Mouse (Mus musculus) frontal cortex, postnatal 14 days (tissue): Measurements from ENCODE around the gene Fhl2.

ENCODE experiments used
- DNase-seq, 2 experiments: peaks; one replicate each; pipeline ENCODE4 v3.0.0; 2022; ENCODE audit warnings: low spot score in 2 of 2

The Fhl2 gene

DNA sequence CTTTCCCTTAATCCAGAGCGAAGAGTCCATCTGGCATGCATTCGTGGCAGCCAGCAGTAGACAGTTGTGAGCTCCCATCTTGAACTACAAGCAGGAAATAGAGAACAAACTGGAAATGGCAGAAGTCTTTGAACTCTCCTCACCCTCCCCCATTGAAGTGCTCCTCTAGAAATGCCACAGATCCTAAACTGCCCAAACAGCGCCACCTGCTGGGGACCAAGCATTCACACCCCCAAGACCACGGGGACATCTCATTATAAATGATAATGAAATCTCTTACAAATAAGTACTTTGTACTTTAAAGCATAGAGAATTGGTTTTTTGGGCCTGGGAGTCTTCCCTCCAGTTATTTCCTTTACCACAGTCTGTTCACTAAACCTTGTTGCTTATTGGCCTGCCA is 86.2 kb downstream of the Fhl2 start:
- DNase-seq, result no peak

DNA sequence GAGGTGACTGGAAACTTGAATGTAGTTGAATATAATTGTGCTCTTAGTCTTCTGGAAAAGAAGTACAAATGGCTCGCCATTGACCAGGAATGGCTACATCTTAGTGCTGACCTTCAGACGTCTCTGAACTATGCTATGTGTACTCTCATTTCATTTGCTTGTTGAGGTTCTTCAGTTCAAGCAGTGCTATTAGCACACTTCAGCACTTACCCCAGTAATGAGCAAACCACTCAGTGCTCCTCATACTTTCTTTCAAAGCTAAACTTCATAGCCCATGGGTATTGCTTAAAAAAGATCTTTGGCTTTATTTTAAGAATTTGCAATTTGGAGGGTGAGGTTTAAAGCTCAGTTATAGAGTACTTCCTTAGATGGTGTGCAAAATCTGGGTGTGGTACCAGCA is 88.1 kb downstream of the Fhl2 start:
- no peak for DNase-seq

DNA sequence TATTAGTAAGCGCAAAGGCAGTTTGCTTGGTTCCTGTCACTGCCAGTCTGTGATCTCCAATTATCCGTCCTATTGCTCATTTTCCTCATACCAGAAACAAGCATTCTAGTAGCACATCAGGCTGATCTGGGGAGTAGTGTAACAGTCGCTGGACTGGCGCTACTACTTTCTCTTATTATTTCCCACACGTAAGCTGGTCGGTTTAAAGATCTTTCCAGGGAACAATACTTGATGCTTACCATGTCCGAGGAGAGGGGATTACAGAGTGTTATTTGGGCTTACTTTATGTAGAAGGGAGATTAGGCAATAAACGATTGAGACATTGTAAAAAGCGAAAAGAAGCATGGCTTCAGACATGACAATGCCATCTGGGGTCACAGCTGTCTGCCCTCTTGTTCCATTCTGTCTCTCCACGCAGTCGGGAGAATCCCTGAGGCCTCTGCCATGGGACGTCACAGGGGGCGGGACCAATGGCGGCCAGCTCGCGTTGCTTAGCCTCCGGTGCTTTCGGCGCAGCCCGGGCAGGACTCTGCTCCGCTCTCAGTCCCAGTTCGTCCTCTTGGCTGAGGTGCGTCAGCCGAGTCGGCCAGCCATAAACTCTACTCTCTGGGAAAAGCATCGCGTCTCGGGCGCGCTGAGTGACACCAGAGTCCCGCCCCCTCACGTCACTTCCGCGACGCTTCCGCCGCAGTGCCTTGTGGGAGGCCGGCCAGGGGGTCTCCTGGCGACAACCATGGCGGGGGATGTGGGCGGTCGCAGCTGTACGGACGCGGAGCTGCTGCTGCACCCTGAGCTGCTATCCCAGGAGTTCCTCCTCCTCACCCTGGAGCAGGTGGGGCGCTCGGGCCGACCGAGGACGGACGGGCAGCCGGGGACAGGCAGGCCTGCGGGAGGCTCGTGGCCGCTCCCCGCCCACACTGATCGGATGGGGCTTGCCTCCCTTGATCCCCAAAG is 98.5 kb downstream of the Fhl2 start, which contains the start of the genes Tgfbrap1 and AI597479:
Tgfbrap1 (minus strand) TSS at position 607 of the 954 bp plus-strand sequence.
AI597479 (plus strand) TSS at position 680 of the 954 bp plus-strand sequence.
- DNase-seq, result peak; percentile 86 to 89

DNA sequence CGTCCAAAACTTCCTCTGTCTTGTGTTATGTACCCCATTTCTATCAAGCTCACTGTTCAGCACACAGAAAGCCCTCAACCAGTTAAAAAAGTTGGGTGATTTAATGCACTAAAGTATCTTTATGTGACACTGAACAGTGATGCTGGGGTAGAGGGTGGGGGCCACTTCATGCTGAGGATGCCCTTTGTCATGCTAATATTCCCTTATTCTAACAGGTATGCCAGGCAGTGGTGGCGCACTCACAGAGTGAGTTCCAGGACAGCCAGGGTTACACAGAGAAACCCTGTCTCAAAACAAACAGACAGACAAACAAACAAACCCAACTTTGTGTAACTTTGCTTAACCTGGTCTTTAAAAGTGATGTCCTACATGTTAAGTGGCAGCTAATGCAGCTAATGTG is 102.6 kb downstream of the Fhl2 start:
- DNase-seq, result no peak

DNA sequence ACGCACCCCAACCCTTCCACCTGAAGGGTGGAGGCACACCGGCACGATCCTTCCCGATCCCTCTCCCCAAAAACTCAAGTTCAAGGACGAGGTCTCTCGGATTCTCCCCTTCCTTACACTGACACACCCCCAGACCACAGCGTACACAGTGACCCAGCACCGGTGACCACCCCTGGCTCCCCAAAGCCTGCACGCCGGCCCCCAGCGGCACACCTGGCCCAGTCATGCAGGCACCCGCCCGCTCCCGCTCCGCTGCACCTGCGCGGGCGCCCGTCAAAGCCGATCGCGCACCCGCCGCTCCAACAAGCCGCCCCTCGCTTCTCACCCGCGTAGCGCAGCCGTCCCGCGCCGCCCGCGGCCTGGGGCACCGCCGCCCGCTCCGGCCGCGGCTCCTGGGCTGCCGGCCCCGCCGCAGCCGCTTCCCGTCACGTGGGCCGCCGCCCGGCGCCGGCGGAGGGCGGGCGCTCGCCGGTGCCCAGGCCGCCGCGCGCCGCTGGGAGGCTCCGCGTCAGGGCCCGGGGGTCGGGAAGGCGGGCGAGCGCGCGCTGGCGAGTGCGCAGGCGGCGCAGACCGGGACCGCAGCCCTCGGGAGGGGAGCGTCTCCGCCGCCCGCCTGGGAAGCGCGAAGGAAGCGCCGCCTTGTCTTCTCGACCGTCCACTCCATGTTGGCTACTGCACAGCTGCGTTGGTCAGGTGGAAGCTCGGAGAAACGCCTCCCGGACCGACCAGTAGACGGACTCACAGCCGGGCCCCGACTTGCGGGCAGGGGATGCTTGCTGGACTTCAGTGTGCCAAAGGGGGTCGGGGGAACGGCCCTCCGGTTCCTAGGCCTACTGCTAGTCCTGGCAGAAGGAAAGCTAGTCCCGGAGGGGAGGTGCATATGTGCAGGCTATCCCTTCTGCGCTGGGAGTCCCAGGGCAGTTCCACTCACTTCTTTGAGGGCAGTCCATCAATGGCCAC is 104.4 kb downstream of the Fhl2 start:
- DNase-seq, result peak; percentile 58 to 64

DNA sequence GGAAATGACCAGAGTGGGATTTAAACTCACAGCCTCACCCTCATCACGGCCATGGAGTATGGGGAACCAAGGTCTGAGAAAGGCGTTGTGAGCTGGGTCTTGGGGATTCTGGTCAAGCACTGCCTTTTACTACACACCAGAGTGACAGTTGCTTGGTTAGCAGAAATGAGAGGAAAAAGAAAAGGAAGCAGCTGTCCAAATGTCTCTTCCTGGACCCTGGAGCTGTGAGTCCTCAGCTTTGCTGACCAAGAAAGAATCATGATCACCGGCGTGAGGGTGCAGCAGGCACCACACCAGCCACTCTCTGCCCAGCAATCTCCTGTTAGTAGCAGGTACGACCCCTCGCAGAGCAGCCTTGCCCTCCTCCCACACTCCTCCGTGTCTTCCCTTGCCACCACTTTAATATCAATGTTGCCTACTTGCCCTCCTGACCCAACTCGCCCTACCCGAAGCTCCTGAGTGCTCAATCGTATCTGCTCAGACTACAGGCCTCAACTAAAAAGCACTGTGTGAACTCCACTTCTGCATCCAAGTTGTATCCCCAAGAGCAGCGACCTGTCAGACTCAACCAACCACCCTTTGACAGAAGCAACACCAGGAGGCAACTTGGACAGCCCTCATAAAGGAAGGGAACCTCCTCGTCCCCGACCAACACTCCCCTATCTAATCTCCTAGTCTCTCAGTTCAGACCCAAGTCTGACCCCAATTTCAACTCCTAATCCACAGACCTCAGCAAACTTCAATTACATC is 105.3 kb downstream of the Fhl2 start:
- DNase-seq, result no peak

DNA sequence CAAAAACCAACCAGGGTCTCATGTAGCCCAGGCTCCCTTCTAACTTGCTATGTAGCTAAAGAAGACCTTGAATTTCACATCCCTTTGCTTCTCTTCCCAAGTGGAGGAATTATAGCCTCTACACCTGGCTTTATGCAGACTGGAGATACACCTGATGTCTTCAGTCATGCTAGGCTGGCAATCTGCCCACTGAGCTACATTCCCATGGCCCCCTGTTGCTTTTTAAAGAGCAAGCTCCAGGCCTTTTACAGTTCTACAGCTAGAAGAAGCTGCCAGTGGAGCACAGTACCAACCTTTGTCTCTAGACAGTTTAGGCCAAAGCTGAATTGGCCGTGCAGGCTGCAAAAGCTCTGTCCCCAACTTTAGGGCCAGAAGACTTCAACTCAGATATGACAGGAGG is 106.4 kb downstream of the Fhl2 start:
- DNase-seq, result no peak

DNA sequence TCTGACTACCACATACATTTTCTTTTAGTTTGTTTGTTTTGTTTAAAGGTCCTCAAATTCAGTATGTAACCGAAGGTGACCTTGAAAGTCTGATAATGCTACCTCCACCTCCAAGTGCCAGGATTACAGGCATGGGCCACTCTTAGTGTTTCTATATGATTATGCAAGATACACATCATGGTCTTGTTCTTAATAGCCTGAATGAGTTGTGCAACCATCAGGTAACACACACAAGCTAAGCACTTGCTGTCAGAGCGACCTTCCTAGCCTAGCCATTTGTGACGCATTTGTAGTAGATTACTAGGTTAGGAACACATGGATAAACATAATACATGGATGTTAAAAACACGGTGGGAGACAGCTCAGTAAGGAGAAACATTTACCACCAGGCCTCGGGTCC is 113.8 kb downstream of the Fhl2 start:
- no peak for DNase-seq

DNA sequence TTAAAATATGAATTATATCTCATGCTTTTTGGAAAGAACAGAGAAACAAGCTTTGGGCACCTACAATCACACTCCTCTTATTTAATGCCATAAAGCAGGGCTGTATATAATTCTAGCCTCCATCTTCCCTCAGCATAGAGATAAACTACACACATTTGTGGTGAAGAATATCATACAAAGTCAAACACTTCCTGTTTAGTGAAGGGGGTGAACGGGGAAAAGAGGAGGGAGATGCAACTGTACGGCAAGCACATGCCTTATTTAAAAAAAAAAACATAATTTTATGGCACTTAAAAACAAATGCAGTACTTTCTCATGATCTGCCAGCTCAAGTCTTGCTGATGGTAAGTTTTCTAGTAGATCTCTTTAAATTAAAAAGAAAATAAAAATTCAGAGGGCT is 118.7 kb downstream of the Fhl2 start:
- no peak for DNase-seq

DNA sequence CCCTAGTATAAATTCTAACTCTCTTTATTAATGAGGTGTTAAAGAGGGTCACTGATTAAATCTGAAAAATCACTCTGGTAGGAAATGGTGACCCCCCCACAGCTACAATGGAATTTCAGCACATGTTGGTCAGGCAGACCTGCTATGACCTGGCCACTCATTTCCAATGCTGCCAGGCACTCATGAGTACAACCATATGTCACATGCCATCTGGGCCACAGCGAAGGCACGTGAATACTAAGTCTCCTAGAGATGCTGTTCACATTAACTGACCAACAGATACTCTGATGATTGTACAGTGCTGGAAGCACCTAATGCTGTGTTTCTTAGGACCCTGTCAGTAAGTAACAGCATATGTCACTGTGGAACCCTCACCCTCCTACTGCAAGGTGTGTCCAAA is 122.0 kb downstream of the Fhl2 start:
- no peak for DNase-seq
